Mouse (Mus musculus) frontal cortex, postnatal 25 days (tissue): ENCODE measurements around the gene Jak2.

Experiments
- DNase-seq, 2 experiments: peaks; one replicate each; pipeline ENCODE4 v3.0.0; 2022; ENCODE audit warnings: low spot score in 2 of 2

The Jak2 gene

DNA sequence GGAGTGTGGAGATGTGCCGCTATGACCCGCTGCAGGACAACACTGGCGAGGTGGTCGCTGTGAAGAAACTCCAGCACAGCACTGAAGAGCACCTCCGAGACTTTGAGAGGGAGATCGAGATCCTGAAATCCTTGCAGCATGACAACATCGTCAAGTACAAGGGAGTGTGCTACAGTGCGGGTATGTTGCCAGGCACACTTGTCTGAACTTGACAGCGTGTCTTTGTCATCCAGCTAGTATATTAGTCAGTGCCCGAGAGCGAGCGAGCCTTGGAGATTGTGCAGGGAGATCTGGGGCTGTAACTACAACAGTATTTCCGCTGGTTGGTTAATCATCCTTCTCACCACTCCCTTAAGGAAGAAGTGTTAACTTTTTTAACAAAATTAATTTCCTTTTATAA, 49.3 kb downstream of the Jak2 start:
- no peak for DNase-seq

DNA sequence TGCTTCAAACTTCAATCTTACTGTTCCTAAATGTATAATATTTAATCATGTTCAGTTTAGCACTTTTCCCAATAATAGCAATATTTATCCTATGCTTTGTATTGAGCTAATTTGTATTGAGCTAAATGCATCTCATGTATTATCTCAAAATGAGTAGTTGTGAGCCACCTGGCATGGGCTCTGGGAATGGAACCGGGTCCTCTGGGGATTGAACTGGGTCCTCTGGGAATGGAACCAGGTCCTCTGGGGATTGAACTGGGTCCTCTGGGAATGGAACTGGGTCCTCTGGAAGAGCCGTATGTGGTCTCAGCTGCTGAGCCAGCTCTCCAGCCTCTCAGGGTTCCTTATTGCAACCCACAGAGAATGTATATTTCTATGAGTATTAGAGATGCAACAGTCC, 50.5 kb downstream of the Jak2 start:
- no peak for DNase-seq

DNA sequence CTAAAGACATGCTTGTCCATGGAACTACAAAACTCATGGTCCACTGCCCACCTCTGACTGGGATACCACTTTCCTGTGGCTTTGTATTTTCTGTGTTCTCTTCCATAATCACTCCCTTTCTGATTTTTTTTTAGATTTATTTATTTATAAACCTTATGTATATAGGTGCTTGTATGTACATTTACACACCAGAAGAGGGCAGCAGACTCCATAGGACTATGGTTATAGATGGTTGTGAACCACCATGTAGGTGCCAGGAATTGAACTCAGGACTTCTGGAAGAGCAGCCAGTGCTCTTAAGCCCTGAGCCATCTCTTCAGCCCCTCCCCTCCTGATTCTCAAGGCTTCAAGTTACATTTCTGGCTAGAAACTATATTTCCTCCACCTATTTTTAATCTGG, 57.2 kb downstream of the Jak2 start:
- no peak for DNase-seq

DNA sequence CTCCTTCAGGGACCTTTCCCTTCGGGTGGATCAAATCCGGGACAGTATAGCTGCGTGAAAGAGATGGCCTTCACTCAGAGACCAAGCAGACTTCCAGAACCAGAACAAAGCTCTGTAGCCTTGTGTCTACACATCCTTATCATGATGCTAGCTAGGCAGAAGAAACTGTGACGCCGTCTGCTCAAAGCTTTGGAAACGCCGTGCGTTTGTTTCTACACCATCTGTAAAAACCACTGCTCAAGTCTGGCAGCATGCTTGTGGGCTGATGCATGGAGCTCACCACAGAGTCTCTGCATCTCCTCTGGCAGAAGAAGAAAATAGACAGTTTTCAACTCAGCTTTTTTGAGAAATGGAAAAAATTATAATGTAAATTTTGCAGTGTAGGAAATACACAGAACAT, 60.2 kb downstream of the Jak2 start:
- DNase-seq: no peak

DNA sequence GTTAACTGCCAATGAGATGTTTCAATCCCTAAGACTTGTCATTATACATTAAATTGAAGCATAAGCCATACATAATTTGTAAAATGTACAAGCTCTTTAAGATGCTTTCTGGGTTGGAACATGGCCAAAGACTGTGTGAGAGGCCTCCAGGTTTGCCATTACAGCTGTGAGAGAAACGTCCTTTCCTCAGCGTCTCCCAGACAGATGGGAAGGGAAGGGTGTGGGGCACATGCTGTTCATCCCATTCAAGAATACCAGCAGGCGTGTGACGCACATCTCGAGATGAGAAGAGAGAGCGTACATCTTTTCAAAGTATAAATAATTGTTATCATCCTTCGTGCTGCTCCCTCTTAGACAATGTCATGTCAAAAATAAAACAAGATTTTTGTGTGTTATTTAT, 61.0 kb downstream of the Jak2 start:
- no peak for DNase-seq

DNA sequence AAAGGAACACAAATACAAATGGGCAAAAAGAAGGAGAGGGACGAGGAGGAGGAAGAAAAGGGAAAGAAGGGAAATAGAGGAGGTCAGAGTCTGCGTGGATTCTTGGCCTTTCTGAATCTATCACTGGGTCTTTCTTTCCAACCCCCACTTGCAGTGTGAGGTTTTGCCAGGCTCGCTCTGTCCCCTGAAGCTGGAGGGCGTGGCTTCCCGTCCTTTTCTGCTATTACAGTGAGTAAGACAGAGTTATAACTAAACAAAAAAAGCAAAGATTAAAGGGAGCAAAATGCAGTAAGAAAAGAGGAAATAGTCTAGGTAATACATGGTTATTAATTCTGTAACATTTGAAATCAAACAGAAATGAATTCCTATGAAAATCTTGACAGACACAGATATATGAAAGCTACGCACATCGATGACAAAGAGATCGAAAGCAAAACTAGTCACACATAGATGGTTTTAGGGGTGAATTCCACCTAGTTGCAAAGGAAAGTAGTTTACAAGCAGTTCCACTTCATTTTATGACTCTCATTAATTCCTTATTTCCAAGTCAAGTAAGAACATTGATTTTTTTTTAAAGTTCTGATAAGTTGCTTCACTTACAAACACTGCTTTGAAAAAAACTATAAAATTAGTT, 71.9 kb downstream of the Jak2 start:
- DNase-seq: no peak

DNA sequence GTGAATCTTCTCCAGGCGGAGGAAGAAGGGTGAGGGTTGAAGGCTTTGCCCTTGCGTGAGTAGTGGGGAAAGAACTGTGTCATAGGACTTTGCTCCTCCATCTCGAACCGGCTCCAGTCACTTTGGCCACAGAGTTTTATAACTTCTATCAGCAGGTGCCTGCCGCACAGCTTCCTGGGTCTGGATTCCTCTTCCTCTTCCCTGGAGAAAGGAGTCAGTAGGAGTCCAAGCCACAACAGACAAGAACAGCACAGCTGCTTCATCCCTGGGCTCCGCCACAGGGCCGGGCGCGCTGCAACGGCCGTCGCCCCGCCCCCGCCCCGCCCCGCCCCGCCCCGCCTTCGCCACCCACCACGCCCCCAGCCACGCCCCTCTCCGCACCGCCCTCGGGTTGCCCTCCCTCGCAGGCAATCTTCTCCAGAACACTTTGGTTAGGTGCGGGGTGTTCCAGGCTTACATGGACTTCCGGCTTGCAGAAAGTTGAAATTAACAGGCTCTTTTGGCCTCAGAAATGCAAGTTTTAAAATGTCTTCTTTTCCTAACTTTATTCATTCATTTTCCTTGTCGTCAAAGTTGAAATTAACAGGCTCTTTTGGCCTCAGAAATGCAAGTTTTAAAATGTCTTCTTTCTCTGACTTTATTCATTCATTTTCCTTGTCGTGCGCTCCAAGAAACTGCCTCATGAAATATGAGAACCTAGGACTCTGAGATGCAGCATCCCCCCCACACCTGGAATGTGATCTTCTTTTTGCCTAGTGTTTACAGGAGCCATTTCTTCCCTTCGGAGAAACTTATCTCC, 73.6 kb downstream of the Jak2 start, which contains the start of gene Insl6:
Gene Insl6, minus strand, starts transcription at position 304 of the 799 bp plus-strand sequence.
- no peak for DNase-seq

DNA sequence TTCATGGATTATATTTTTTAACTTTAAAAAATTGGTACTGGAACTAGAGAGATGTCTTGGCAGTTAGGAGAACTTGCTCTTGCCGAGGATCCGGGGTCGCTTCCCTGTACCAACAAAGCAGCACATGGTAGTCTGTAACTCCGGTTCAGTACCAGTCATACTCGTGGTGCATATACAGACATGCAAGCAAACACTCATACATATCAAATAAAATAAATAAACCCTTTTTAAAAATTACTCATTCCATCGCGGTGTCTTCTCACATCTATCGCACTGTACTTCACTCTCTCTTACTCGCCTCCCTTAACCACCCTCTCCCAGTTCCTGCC, 74.2 kb downstream of the Jak2 start:
- DNase-seq: no peak

DNA sequence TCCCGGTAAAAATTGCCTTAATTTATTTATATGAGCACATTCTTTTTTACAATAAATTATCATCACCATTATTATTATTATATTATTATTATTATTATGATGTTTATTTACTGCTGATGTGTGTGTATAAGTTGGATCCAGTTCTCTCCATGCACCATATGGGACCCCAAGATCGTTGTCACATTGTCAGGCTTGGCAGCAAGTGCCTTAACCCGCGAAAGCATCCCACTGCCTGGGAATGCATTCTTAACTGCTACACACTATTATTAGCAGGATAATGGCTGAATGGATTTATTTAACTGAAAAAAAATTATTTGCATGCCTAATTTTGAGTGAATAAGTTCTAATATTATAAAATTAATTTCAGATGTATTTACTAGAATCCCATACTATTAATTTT, 74.8 kb downstream of the Jak2 start:
- DNase-seq: no peak

DNA sequence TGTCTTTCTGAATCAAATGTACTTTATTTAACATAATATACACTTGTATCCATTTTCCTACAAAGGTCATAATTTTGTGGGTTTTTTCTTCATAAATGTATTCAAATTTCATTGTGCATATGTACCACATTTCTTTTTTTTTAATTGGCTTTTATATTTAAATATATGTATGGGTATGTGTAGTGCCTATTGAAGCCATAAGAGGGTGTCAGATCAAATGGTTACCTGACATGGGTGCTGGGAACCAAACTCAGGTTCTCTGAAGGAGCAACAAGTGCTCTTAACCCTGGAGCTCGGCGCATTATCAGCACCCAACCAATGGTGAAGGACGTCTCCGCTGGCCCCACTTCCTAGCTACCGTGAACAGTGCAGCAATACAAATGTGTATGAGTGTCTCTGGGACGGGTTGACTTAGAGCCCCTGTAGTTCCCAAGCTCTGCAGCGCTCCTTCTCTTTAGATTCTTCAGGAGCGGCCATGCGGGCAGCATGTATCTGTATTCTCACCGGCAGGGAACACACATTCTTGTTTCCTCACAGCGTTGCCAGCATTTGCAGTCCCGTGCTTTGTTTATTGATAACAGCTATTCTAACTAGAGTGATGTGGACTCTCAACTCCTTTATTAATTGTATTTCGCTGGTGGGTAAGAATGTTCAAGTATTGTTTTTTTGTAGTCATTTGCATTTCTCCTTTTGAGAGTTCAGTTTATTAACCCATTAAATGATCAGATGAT, 75.4 kb downstream of the Jak2 start:
- DNase-seq: no peak

DNA sequence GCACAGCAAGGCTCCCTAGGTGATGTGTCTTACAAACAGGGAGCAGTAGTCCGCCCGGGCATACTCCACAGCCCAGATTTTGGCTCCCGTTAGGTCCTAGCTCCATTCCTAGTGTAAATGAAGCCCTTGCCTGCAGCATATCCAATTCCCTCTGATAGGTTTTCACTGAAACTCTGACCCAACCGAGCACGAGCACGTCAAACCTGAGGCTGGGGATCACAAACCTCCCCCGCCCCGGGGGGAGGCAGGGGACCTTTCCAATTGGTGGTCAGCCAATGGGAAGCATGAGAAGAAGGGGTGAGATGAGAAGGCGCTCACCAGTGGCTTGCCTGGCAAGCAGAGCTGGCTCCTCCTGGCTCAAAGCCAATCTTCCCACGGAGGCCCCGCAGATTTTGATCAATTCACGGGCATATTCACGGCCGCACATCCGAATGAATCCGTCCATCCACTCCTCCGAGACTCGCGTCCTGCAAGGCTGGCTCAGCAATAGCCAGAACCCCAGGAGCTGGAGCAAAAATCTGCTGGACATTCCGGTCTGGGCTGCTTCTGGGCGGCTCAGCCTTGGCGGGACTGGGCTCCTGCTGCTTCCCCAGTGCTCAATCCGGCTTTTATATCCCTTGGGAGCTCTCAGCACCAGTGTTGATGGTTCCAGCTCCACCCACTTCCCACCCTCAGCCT, 82.6 kb downstream of the Jak2 start, which contains the start of gene Rln1:
Gene Rln1, minus strand, starts transcription at position 603 of the 678 bp plus-strand sequence.
- DNase-seq: no peak

DNA sequence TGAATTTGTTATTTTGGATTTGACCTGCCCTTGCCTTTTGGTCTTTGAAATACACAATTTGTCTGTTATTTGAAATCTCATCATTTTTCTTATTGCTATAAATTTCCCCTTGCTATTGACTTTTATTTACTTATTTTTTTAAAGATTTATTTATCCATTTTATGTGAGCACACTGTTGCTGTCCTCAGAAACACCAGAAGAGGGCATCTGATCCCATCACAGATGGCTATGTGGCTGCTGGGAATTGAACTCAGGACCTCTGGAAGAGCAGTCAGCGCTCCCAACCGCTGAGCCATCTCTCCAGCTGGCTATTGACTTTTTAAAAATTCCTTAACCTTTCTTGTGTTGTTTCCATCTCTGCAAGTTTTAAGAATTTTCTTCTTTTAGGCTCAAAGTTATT, 85.0 kb downstream of the Jak2 start:
- no peak for DNase-seq

DNA sequence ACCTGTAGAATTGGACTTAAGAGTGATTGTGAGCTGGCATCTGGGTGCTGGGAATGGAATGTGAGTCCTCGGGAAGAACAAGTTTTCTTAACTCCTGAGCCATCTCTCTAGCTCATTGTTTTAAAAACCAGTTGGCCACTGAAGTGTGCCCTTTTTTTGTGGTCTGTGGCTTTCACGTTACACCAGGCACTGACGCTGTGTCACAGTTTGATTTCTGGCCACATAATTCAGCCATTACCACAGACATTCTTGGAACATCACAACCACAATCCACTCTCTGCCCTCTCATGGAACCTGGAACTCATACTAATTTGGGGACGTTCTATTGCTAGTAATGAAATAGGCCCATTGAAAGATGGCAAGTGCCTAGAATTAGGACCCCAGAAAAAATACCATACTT, 89.4 kb downstream of the Jak2 start:
- no peak for DNase-seq

DNA sequence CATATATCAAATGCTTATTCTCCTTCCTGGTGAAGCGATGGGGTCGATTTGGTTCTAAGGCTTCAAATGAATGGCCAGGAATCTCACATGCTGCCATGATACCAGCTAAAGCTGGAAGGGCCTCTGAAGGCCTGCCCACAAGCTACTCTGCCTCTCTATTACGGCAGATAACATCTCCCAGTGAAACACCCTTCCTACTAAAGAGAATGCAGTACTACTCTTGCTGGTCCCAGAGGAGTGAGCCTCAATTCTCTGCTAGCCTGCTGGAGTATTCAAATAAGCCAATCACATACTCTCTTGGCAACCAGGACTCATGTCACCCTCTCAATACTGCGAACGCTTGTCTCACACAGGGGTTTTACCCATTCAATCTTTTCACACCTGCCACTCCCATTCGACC, 90.7 kb downstream of the Jak2 start:
- DNase-seq: no peak

DNA sequence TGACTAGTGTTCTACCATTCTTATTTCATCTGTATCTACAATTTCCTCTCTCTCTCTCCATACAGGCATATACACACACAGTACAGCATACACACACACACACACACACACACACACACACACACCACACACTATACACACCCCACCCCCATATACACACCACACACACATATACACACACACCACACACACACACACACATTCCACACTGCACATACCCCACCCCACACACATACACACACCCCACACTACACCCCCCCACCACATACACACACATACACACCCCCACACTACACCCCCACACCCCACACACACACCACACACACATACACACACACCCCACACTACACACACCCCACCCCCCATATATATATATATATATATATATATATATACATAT, 93.2 kb downstream of the Jak2 start:
- no peak for DNase-seq

DNA sequence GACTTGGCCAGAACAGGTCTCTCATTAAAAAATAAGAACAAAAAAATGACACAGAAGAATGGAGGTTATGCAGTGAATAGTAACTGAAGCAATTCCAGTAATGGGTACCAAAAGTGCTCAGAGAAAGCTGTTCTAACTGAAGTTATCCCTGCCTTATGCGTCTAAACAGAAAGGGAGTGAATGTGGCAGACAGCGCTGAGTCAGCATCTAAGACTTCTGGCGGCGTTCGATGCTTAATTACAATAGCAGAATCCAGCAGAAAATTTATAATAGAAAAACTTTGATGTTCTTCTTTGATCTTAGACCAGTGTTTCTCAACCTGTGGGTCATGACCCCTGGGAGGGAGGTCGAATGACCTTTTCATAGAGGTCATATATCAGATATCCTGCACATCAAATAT, 94.0 kb downstream of the Jak2 start:
- no peak for DNase-seq

DNA sequence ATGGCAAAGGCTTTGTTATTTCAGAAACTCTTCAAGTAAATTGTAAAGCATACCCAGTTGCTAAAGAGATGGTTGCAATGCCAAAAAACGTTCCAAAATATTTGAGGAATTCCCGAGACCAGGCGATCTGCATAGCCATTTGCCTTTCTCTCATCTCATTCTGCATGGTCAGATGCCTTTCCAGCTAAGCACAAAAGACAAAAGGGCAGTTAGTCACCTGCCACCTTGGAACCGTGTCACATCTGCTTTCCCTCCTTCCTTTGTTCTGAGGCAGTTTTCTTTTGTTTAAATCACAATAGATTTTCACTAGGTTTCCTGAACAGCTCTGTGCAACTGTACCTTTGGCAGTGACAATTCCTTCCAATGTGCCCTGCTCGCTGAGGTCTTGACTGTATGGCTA, 99.4 kb downstream of the Jak2 start:
- DNase-seq: no peak

DNA sequence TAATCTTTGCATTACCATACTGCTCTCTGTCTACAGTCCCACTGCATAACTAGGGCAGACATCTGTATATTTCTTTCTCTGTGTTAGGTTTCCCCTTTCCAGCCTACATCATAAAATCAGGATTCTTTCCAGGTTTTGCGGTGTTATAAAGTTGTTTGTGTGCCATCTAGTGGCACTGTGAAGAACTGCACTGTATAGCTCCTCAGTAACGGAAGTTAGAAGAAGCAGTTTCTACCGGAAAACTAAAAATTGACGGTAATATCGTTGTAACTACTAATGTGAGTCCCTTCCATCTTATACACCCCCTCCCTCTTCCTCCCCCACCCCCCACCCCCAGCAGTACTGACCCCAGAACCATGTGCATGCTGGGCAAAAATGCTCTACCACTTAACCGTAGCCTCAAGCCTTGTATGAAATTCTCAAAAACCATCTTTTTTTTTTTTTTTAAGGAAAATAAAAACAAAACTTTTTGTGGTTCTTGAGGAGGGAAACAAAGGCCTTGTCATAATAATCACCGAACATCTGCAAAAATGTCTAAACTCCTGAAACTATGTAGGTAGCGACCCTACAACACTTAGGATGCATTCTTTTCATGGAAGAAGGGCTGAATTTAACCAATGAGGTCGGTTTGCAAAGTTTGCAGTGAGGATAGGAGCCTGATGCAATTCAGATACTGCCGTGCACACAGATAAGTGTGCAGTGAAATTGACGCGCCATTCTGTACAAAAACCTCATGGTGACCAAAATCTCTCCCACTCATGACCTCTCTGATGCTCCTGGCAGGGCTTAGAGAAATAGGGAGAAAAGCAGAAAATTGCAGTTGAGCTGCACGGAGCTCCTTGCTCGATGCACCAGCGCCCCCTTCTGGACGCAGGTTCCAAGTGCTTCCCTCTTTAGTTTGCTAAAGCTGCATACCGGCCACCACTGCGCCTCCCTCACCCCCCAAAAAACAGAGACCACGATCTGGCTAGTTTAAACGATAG, 103.6 kb downstream of the Jak2 start:
- DNase-seq: peak; percentile 77 to 84

DNA sequence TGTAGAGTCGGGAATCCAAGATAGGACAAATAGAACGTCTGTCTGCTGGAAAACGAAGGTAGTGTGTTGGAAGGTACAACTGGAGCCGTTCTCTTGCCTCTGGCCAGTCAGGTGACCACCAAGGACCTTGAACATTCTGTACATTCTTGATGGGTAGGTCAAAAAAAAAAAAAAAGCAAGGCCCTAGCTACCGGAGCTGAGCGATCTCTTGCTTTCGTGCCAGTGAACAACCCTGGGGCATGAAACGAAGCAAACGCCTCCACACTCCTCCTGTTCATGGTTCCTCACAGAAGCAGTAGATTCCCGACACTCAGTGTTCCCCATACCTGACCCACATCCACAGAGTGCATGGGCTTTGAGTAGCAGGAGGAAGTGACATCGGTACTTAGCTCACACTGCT, 104.7 kb downstream of the Jak2 start:
- DNase-seq: no peak

DNA sequence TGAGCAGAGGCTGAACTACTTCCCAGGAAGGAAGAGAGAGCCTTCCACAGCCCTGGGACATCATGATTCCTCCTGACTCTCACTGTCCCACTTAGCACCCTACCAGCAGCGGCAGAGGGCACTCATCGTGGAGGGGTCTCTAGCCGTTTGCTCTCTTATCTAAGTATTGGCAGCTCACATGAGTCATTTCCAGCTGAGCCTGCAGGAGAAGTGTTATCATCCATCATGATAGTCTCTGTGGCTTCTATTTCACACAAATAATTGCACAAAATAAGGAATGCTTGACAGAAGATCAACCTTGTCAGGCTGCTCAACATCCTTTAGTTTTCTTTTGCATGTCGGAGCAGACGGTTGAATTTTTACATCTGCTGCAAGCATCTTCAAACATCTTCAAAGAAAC, 108.6 kb downstream of the Jak2 start:
- DNase-seq: no peak

DNA sequence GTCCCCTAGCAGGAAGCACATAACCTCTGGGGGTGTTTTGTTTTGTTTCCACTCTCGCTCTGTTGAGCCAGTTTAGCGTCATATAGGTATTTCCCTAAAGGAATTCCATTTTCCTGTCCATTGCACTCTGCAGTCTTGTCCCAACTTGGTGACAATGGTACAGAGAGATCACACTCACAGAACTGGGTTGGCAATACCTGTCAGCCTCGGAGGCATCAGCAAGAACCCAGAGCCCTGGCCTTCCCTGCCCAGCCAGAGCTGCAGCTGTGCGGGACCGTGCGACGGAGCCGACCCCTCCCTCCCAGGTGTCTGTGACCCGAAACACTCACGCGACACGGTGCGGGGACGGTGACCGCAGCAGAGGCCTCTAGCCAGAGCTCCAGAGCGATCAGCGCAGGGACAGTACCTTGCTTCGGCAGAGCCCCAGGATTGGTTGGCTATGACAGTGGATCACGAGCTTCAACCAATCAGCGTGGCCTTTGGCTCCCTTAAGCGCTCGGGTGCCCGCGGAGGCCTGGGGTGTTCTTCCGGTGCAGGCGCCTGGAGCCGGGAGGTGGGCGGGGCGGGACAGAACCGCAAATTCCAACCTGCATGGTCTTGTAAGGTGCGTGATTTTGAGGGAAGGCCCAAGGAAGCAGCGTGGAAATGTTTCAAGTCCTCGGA, 110.0 kb downstream of the Jak2 start:
- peak; percentile 75 to 83 for DNase-seq
